In genomic region chr2:123386773-123387604, GRCm38 (mm10) we compare ENCODE assay signal across 11 mouse cellular contexts.
A peak's percentile ranks its signal among the peaks of the same experiment; 100 is the strongest.
DNase-seq lines count a peak whose midpoint lies in the region.
"Had no signal": no experiment of that assay in that cellular context is flagged by ENCODE, and none has a peak within 500 bp of the region (broad histone marks: within the 10 kb centered on the region; RNA-seq: fewer than 3 reads in every experiment).

No protein-coding gene starts in this region.

- peak; percentile 3 to 7 for DNase-seq in frontal cortex, adult 2 months (ENCODE audit: extremely low spot score in 1 of 2, low spot score in 1 of 2)
- no peak for DNase-seq in frontal cortex, postnatal 25 days (ENCODE audit: low spot score in 2 of 2)
- peak; percentile 52 to 58 for DNase-seq in right cerebral cortex, postnatal 10 days (ENCODE audit: low spot score in 2 of 2)
- no peak for DNase-seq in right cerebral cortex, postnatal 4 days
- peak; percentile 23 to 36 for DNase-seq in layer of hippocampus, postnatal 10 days (ENCODE audit: low spot score in 2 of 2)
- DNase-seq in adrenal gland, adult 8-10 months: no peak
- no peak for DNase-seq in lung, postnatal 4 days
- DNase-seq in thymus, postnatal 10 days (ENCODE audit: low spot score in 2 of 2): no peak
- DNase-seq: gastrocnemius, postnatal 36 days; heart, postnatal 36 days; kidney, postnatal 14 days had no signal

Comparison
In these comparisons a context has a peak if more than half of its experiments do, and no peak if none do; other contexts are left out.
1. DNase-seq: peak in frontal cortex, adult 2 months (2 of 2), right cerebral cortex, postnatal 10 days (2 of 2) and layer of hippocampus, postnatal 10 days (2 of 2); none in frontal cortex, postnatal 25 days (0 of 2), right cerebral cortex, postnatal 4 days (single experiment), adrenal gland, adult 8-10 months (single experiment), lung, postnatal 4 days (0 of 2) and thymus, postnatal 10 days (0 of 2).